Mouse (Mus musculus): Measurements from ENCODE around the gene Shank3.

- TF ChIP-seq CTCF (IDR thresholded peaks at IDR 0.05; ENCODE audit: low read depth) (no peak), EP300 (IDR thresholded peaks at IDR 0.05; ENCODE audit: low read depth) (no peak)
Observed at GRCm38 (mm10) chr15:89501321-89501720, 1.9 kb downstream of the Shank3 start.
